Mouse (Mus musculus): Measurements from ENCODE around the gene Rab4b. TPM values are rescaled to one million over a fixed set of nuclear protein-coding genes. Genes with fewer than 3 reads are reported as not detected.
A peak's percentile ranks its signal among the peaks of the same experiment; 100 is the strongest.

The Rab4b gene
- polyA plus RNA-seq, 1 experiment: 77.3 TPM

- no peaks in the 10 kb centered on the region for H3K27me3 ChIP-seq (ENCODE audit: control insufficient read depth, insufficient read depth, low read length)
- peaks cover 59% of the 10 kb centered on the region for H3K36me3 ChIP-seq (ENCODE audit: control insufficient read depth, insufficient read depth, low read length)
- no peaks in the 10 kb centered on the region; the same call in 1 of the 2 replicates for H3K4me1 ChIP-seq (ENCODE audit: control insufficient read depth, insufficient read depth, insufficient read length, low read length)
- 78% methylated on average over 5 of the region's 5 CpGs for WGBS
- TF ChIP-seq POLR2A (IDR thresholded peaks at IDR 0.05; ENCODE audit: low read depth, low read length): no peak
- no peak for TF ChIP-seq CTCF (IDR thresholded peaks at IDR 0.05; ENCODE audit: extremely low read depth, insufficient read length, insufficient replicate concordance, low read depth, low read length)
- H3K27ac ChIP-seq (ENCODE audit: insufficient read depth, low read depth, low read length): no peak overlapping the region
- H3K4me3 ChIP-seq (ENCODE audit: low read depth, low read length): no peak overlapping the region
Observed at GRCm38 (mm10) chr7:27185986-27186385, 7.3 kb upstream of the Rab4b start.

- 57% methylated on average over 3 of the region's 3 CpGs for WGBS
- TF ChIP-seq POLR2A (IDR thresholded peaks at IDR 0.05; ENCODE audit: low read depth, low read length) (no peak), CTCF (IDR thresholded peaks at IDR 0.05; ENCODE audit: extremely low read depth, insufficient read length, insufficient replicate concordance, low read depth, low read length) (peak; percentile 60; the same call in 1 of the 2 replicates)
- Histone ChIP-seq H3K4me1 (ENCODE audit: control insufficient read depth, insufficient read depth, insufficient read length, low read length) (peaks cover 8% of the 10 kb centered on the region; the same call in 1 of the 2 replicates), H3K27me3 (ENCODE audit: control insufficient read depth, insufficient read depth, low read length) (no peaks in the 10 kb centered on the region), H3K4me3 (ENCODE audit: low read depth, low read length) (no peak overlapping the region), H3K27ac (ENCODE audit: insufficient read depth, low read depth, low read length) (no peak overlapping the region), H3K36me3 (ENCODE audit: control insufficient read depth, insufficient read depth, low read length) (peaks cover 48% of the 10 kb centered on the region)
Observed at GRCm38 (mm10) chr7:27184964-27185363, 6.3 kb upstream of the Rab4b start.

DNA sequence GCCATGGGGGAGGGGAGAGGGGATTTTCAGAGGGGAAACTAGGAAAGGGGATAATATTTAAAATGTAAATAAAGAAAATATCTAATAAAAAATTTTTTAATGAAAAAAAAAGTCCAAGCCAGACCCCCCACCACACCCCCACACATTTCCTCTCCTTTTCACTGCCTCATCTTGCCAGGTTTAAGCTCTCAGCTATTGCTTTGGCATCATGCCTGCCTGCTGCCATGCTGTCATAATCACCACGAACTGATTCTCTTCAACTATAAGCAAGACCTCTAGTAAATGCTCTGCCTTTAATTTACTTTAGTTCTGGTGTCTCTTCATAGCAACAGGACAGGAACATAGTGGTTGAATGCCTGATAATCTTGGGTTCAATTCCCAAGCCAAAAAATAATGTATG is 3.8 kb upstream of the Rab4b start:
- H3K4me3 ChIP-seq (ENCODE audit: low read depth, low read length): no peak overlapping the region
- WGBS: 57% methylated on average over 1 of the region's 1 CpGs

DNA sequence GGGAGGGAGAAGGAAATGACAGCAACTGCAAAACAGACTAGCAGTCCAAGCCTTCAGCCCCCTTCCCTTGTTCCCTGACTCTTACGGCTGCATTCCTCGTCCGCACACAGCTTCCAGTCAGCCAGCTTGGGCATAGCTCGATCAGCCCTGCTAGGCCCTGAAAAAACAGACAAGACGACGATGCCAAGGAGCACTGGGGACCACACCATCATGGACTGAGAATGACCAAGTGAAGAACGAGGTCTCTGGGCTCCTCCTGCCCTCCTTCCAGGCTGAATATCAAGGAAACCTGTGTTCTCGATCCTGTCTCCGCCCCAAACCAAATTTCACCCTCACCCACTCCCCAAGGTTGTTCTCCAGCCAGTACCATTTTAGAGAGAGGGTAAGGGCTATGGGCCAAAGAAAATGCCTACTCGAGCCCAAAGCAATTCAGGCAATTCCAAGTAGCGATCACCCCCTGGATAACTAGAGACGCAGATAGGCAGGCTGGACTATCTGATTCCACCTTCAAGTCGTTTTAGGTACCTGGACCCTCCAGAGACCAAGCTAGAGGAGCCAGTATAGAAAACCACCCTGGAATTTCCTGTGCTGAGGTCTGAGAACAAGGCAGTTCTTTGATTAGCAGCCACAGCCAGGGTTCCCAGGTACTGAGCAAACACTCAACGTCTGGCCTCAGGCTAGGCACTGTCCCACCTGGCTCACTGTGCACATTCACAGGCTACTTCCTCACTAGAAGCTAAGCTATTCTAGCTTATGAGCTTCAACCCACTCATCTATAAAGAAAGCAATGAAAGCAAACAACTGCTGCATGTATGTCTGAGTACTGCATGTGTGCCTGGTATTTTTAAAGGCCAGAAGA is 2.4 kb upstream of the Rab4b start, which contains the start of the genes Gm21983 and Mia:
TSS of gene Gm21983 (minus strand) at position 250 of the 859 bp plus-strand sequence.
TSS of gene Mia (minus strand) at position 321 of the 859 bp plus-strand sequence.
- Histone ChIP-seq H3K27ac (ENCODE audit: insufficient read depth, low read depth, low read length) (peak within 1 kb of the TSS; percentile 30; the same call in 1 of the 2 replicates), H3K4me3 (ENCODE audit: low read depth, low read length) (no peak within 1 kb of the TSS)
- 39% methylated on average over 14 of the region's 14 CpGs for WGBS

More for the DNA sequence above, 3.8 kb upstream of the Rab4b start:
- Histone ChIP-seq H3K4me1 (ENCODE audit: control insufficient read depth, insufficient read depth, insufficient read length, low read length) (peaks cover 20% of the 10 kb centered on the region; the same call in 1 of the 2 replicates), H3K36me3 (ENCODE audit: control insufficient read depth, insufficient read depth, low read length) (peaks cover 24% of the 10 kb centered on the region), H3K27me3 (ENCODE audit: control insufficient read depth, insufficient read depth, low read length) (no peaks in the 10 kb centered on the region), H3K27ac (ENCODE audit: insufficient read depth, low read depth, low read length) (no peak overlapping the region)
- TF ChIP-seq CTCF (IDR thresholded peaks at IDR 0.05; ENCODE audit: extremely low read depth, insufficient read length, insufficient replicate concordance, low read depth, low read length) (no peak), POLR2A (IDR thresholded peaks at IDR 0.05; ENCODE audit: low read depth, low read length) (no peak)

GRCm38 (mm10) chr7:27180036-27180435 is 1.3 kb upstream of the Rab4b start:
- Histone ChIP-seq H3K27ac (ENCODE audit: insufficient read depth, low read depth, low read length) (peak overlapping the region; percentile 14; the same call in 1 of the 2 replicates), H3K4me3 (ENCODE audit: low read depth, low read length) (no peak overlapping the region), H3K36me3 (ENCODE audit: control insufficient read depth, insufficient read depth, low read length) (peaks cover 7% of the 10 kb centered on the region; the same call in 1 of the 2 replicates), H3K4me1 (ENCODE audit: control insufficient read depth, insufficient read depth, insufficient read length, low read length) (peaks cover 20% of the 10 kb centered on the region; the same call in 1 of the 2 replicates), H3K27me3 (ENCODE audit: control insufficient read depth, insufficient read depth, low read length) (no peaks in the 10 kb centered on the region)
- WGBS: 15% methylated on average over 5 of the region's 5 CpGs
- no peak for TF ChIP-seq POLR2A (IDR thresholded peaks at IDR 0.05; ENCODE audit: low read depth, low read length)

More for the DNA sequence above, 2.4 kb upstream of the Rab4b start, which contains the start of the genes Gm21983 and Mia:
- Histone ChIP-seq H3K27me3 (ENCODE audit: control insufficient read depth, insufficient read depth, low read length) (no peaks in the 10 kb centered on the region), H3K36me3 (ENCODE audit: control insufficient read depth, insufficient read depth, low read length) (peaks cover 10% of the 10 kb centered on the region), H3K4me1 (ENCODE audit: control insufficient read depth, insufficient read depth, insufficient read length, low read length) (peaks cover 20% of the 10 kb centered on the region; the same call in 1 of the 2 replicates)
- no peak for TF ChIP-seq POLR2A (IDR thresholded peaks at IDR 0.05; ENCODE audit: low read depth, low read length)
- TF ChIP-seq CTCF (IDR thresholded peaks at IDR 0.05; ENCODE audit: extremely low read depth, insufficient read length, insufficient replicate concordance, low read depth, low read length): no peak

GRCm38 (mm10) chr7:27179217-27179918 is 672 bp upstream of the Rab4b start:
- H3K36me3 ChIP-seq (ENCODE audit: control insufficient read depth, insufficient read depth, low read length): peaks cover 8% of the 10 kb centered on the region; the same call in 1 of the 2 replicates
- H3K4me3 ChIP-seq (ENCODE audit: low read depth, low read length): peak overlapping the region; percentile 49
- H3K4me1 ChIP-seq (ENCODE audit: control insufficient read depth, insufficient read depth, insufficient read length, low read length): peaks cover 20% of the 10 kb centered on the region; the same call in 1 of the 2 replicates
- TF ChIP-seq CTCF (IDR thresholded peaks at IDR 0.05; ENCODE audit: extremely low read depth, insufficient read length, insufficient replicate concordance, low read depth, low read length): no peak
- TF ChIP-seq POLR2A (IDR thresholded peaks at IDR 0.05; ENCODE audit: low read depth, low read length): no peak
- H3K27me3 ChIP-seq (ENCODE audit: control insufficient read depth, insufficient read depth, low read length): no peaks in the 10 kb centered on the region
- H3K27ac ChIP-seq (ENCODE audit: insufficient read depth, low read depth, low read length): peak overlapping the region; percentile 43
- WGBS: 38% methylated on average over 16 of the region's 16 CpGs
